Mouse (Mus musculus): ENCODE data around the gene Rap1gap2. TPM values are rescaled to one million over a fixed set of nuclear protein-coding genes. Genes with fewer than 3 reads are reported as not detected.

The Rap1gap2 gene
- total and polyA plus RNA-seq, 3 experiments: 5.8 to 10.1 TPM; not detected in 1

GRCm38 (mm10) chr11:74501061-74501460, 109.7 kb downstream of the Rap1gap2 start:
- no peaks in the 10 kb centered on the region for H3K36me3 ChIP-seq (ENCODE audit: control insufficient read depth in 1 of 2, insufficient read depth in 2 of 2, low read length in 2 of 2)
- TF ChIP-seq MYC (IDR thresholded peaks at IDR 0.05; ENCODE audit: low read depth, low read length) (no peak), USF1 (IDR thresholded peaks at IDR 0.05; ENCODE audit: low read depth, low read length) (no peak), RCOR1 (IDR thresholded peaks at IDR 0.05; ENCODE audit: low read depth, low read length) (no peak), RAD21 (IDR thresholded peaks at IDR 0.05; ENCODE audit: low read depth, low read length) (no peak)
- peaks cover 2 to 10% of the 10 kb centered on the region in 2 experiments; a peak in 2 of 4 replicates for H3K4me1 ChIP-seq (ENCODE audit: control insufficient read depth in 1 of 2, insufficient read depth in 2 of 2, low read length in 2 of 2)
- H3K4me3 ChIP-seq (ENCODE audit: control insufficient read depth in 1 of 2, insufficient read depth in 1 of 2, low read depth in 2 of 2, low read length in 2 of 2): no peak overlapping the region
- H3K9me3 ChIP-seq (replicated peaks; ENCODE audit: insufficient read depth, low read length): no peaks in the 10 kb centered on the region
- H3K27me3 ChIP-seq (ENCODE audit: control insufficient read depth in 1 of 2, insufficient read depth in 2 of 2, low read length in 2 of 2): no peaks in the 10 kb centered on the region
- H3K79me2 ChIP-seq (ENCODE audit: control insufficient read depth, insufficient read depth, low read length, poor library complexity): no peaks in the 10 kb centered on the region
- no peak for DNase-seq (ENCODE audit: low read depth, low spot score)
- no peak overlapping the region for H3K9ac ChIP-seq (ENCODE audit: control insufficient read depth, low read depth, low read length, poor library complexity, severe bottlenecking)
- H3K27ac ChIP-seq (ENCODE audit: control insufficient read depth, low read depth, low read length): no peak overlapping the region

GRCm38 (mm10) chr11:74499521-74500099, 111.1 kb downstream of the Rap1gap2 start:
- H3K79me2 ChIP-seq (ENCODE audit: control insufficient read depth, insufficient read depth, low read length, poor library complexity): no peaks in the 10 kb centered on the region

GRCm38 (mm10) chr11:74499058-74499457, 111.7 kb downstream of the Rap1gap2 start:
- DNase-seq (ENCODE audit: low read depth, low spot score): no peak
- no peaks in the 10 kb centered on the region for H3K9me3 ChIP-seq (replicated peaks; ENCODE audit: insufficient read depth, low read length)
- no peak overlapping the region for H3K4me3 ChIP-seq (ENCODE audit: control insufficient read depth in 1 of 2, insufficient read depth in 1 of 2, low read depth in 2 of 2, low read length in 2 of 2)
- TF ChIP-seq USF1 (IDR thresholded peaks at IDR 0.05; ENCODE audit: low read depth, low read length): no peak
- TF ChIP-seq MAZ (IDR thresholded peaks at IDR 0.05; ENCODE audit: low read depth, low read length): no peak
- TF ChIP-seq MYB (IDR thresholded peaks at IDR 0.05; ENCODE audit: low read depth, low read length): no peak
- no peak for TF ChIP-seq UBTF (IDR thresholded peaks at IDR 0.05; ENCODE audit: borderline replicate concordance, insufficient read depth, low read depth, low read length)
- no peak for TF ChIP-seq SIN3A (IDR thresholded peaks at IDR 0.05; ENCODE audit: low read length)
- no peak for TF ChIP-seq ZNF384 (IDR thresholded peaks at IDR 0.05; ENCODE audit: low read depth, low read length)
- no peak for TF ChIP-seq E2F4 (IDR thresholded peaks at IDR 0.05; ENCODE audit: borderline replicate concordance, low read depth, low read length)
- TF ChIP-seq BHLHE40 (IDR thresholded peaks at IDR 0.05; ENCODE audit: borderline replicate concordance, low read depth, low read length): no peak
- TF ChIP-seq CHD2 (IDR thresholded peaks at IDR 0.05; ENCODE audit: low read length): no peak
- TF ChIP-seq CTCF (IDR thresholded peaks at IDR 0.05 in 2 of 3, conservative IDR thresholded peaks at IDR 0.05 in 1 of 3; ENCODE audit: control insufficient read depth in 1 of 3, insufficient read depth in 1 of 3, low read depth in 2 of 3, low read length in 3 of 3, poor library complexity in 1 of 3, severe bottlenecking in 1 of 3): no peak
- no peak for TF ChIP-seq GABPA (IDR thresholded peaks at IDR 0.05; ENCODE audit: low read depth, low read length)
- TF ChIP-seq ZKSCAN1 (IDR thresholded peaks at IDR 0.05; ENCODE audit: low read depth, low read length): no peak
- TF ChIP-seq ZC3H11A (IDR thresholded peaks at IDR 0.05; ENCODE audit: low read depth, low read length): no peak
- no peak overlapping the region for H3K9ac ChIP-seq (ENCODE audit: control insufficient read depth, low read depth, low read length, poor library complexity, severe bottlenecking)
- no peak overlapping the region for H3K27ac ChIP-seq (ENCODE audit: control insufficient read depth, low read depth, low read length)
- peaks cover 2 to 10% of the 10 kb centered on the region in 2 experiments; a peak in 2 of 4 replicates for H3K4me1 ChIP-seq (ENCODE audit: control insufficient read depth in 1 of 2, insufficient read depth in 2 of 2, low read length in 2 of 2)
- H3K79me2 ChIP-seq (ENCODE audit: control insufficient read depth, insufficient read depth, low read length, poor library complexity): no peaks in the 10 kb centered on the region
- H3K36me3 ChIP-seq (ENCODE audit: control insufficient read depth in 1 of 2, insufficient read depth in 2 of 2, low read length in 2 of 2): no peaks in the 10 kb centered on the region
- no peaks in the 10 kb centered on the region for H3K27me3 ChIP-seq (ENCODE audit: control insufficient read depth in 1 of 2, insufficient read depth in 2 of 2, low read length in 2 of 2)

More at GRCm38 (mm10) chr11:74499521-74500099, 111.1 kb downstream of the Rap1gap2 start:
- no peaks in the 10 kb centered on the region for H3K27me3 ChIP-seq (ENCODE audit: control insufficient read depth in 1 of 2, insufficient read depth in 2 of 2, low read length in 2 of 2)
- no peak overlapping the region for H3K9ac ChIP-seq (ENCODE audit: control insufficient read depth, low read depth, low read length, poor library complexity, severe bottlenecking)
- peaks cover 2 to 10% of the 10 kb centered on the region in 2 experiments; a peak in 2 of 4 replicates for H3K4me1 ChIP-seq (ENCODE audit: control insufficient read depth in 1 of 2, insufficient read depth in 2 of 2, low read length in 2 of 2)
- H3K4me3 ChIP-seq (ENCODE audit: control insufficient read depth in 1 of 2, insufficient read depth in 1 of 2, low read depth in 2 of 2, low read length in 2 of 2): no peak overlapping the region
- H3K9me3 ChIP-seq (replicated peaks; ENCODE audit: insufficient read depth, low read length): no peaks in the 10 kb centered on the region
- TF ChIP-seq POLR2AphosphoS2 (IDR thresholded peaks at IDR 0.05; ENCODE audit: low read length) (no peak), USF1 (IDR thresholded peaks at IDR 0.05; ENCODE audit: low read depth, low read length) (no peak), RCOR1 (IDR thresholded peaks at IDR 0.05; ENCODE audit: low read depth, low read length) (no peak), GATA1 (IDR thresholded peaks at IDR 0.05; ENCODE audit: low read depth, low read length) (no peak), MYC (IDR thresholded peaks at IDR 0.05; ENCODE audit: low read depth, low read length) (no peak), POLR2A (IDR thresholded peaks at IDR 0.05; ENCODE audit: control insufficient read depth in 1 of 2, insufficient read depth in 1 of 2, low read depth in 1 of 2, low read length in 2 of 2, poor library complexity in 1 of 2) (no peak), ZKSCAN1 (IDR thresholded peaks at IDR 0.05; ENCODE audit: low read depth, low read length) (no peak), SIN3A (IDR thresholded peaks at IDR 0.05; ENCODE audit: low read length) (no peak), NRF1 (IDR thresholded peaks at IDR 0.05; ENCODE audit: insufficient read depth, low read depth, low read length, poor library complexity, severe bottlenecking) (no peak), MYB (IDR thresholded peaks at IDR 0.05; ENCODE audit: low read depth, low read length) (no peak), ETS1 (IDR thresholded peaks at IDR 0.05; ENCODE audit: low read depth, low read length) (no peak), ZNF384 (IDR thresholded peaks at IDR 0.05; ENCODE audit: low read depth, low read length) (no peak), MAX (IDR thresholded peaks at IDR 0.05; ENCODE audit: low read length) (no peak), ZMIZ1 (IDR thresholded peaks at IDR 0.05; ENCODE audit: low read depth, low read length) (no peak)
- H3K27ac ChIP-seq (ENCODE audit: control insufficient read depth, low read depth, low read length): no peak overlapping the region
- DNase-seq (ENCODE audit: low read depth, low spot score): no peak
- H3K36me3 ChIP-seq (ENCODE audit: control insufficient read depth in 1 of 2, insufficient read depth in 2 of 2, low read length in 2 of 2): no peaks in the 10 kb centered on the region
